Mouse (Mus musculus) gastrocnemius, adult 18-20 months (tissue): ENCODE measurements at regions not wholly inside any gene's neighbourhood (a gene's known extent, or its start where the extent isn't known, plus 50 kb on each side); places are given as distances from the start of the nearest gene placed in this dataset.
A peak's percentile ranks its signal among the peaks of the same experiment; 100 is the strongest.
"Not testable (repeated sequence)": the region's sequence is repeated elsewhere in the genome, so short reads cannot be mapped to it uniquely, and the experiment has no call there.

ENCODE experiments used
- DNase-seq: peaks from one replicate; pipeline ENCODE4 v3.0.0; 2021; ENCODE audit warnings: low spot score

DNA sequence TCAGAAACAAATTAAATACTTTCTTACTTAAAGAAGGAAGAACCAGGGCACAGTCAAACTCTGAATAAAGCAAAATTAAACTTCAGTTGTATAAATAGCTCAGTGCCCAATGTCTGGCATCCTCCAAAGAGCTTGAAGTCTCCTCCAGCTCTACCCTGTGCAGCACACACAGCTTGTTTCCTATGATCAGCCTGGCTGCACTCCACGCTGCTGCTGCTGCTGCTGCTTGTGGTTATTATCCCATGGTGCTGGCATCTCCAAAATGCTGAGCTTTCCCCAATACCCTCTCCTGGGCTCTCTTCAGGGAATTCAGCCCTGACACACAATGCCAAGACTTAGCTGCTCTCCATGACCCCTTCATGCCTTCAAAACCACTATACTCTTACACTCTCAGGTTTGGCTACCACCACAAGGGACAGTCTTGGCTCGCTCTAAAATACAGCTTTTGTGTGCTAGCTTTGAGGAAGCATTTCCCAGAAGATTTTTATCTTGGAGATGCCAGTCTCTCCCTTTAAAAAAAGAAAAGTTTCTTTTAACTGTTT, 121.0 kb downstream of the Rab10 start:
- DNase-seq = not testable (repeated sequence)

DNA sequence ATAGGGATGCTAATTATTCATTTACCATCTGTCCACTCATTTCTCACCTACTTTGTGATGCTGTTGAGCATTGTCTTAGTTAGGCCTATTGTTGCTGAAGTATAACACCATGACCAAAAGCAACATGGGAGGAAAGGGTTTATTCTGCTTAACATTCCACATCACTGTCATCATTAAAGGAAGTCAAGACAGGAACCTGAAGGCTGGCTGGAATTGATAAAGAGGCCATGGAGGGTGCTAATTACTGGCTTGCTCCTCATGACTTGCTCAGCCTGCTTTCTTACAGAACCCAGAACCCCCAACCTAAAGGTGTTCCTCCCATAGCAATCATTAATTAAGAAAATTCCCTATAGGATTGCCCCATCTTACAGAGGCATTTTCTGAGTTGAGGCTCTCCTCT, 121.6 kb downstream of the Rab10 start:
- no peak for DNase-seq

DNA sequence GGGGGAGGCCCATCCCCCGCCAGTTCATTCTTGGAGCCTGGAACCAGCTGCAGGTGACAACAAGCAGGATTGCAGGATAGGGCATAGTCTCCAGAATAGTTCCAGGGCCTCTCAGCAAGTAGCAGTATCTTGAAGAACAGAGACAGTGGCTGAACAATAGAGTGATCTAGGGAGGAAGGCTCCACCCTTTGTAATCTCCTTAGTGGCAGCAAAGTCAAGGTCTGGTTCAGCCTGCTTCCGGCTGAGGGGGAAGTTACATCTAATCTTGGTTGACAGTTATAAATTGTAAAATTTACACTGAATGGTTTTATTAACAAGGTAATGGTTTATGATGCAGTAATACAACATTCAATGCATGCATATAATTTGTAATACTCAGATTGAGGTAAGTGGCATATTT, 136.4 kb downstream of the Rab10 start:
- DNase-seq = no peak

DNA sequence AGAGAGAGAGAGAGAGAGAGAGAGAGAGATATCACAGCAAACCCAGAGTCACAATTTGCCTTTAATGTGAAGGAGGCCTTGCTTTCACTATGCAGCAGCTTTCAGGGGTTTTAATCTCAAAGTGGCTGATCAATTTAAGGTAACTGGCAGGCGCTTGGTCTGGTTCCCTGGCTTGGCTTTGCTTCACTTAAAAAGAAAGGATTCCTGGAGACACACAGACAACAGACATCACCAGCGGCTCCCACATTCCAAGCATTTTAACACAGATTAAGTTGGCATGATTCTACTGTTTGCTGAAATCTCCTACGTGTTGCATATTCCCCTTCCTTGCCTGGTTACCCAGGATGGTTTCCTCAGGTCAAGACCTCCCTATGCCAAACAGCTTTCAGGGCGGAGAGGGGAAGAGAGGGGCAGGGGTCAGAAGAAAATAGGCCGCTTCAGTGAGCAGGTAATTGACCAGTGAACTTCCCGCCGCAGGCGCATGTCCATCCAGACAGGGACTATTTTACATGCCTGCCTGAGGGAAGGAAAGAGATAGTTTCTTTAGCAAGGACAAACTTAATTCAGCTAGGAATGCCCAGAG, 140.0 kb downstream of the Rab10 start:
- DNase-seq = not testable (repeated sequence)

DNA sequence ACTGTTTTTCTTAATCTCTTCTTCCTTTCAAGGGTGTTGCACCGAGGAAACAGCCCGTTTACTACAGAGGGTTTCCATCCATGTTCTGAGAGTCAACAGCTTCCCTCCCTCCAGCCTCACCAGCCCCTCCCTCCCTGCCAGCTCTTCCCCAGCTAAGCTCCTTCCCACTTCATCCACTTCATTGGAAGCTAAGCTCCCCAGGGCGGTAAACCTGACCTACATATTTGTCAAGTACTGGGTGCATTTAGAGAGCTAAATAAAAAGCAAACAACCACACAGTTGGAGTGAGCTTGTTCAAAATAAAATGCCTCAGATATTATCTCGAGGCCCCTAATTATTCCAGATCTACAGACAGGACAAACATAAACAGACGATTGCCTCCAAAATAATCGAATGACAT, 148.1 kb downstream of the Rab10 start:
- not testable (repeated sequence) for DNase-seq

DNA sequence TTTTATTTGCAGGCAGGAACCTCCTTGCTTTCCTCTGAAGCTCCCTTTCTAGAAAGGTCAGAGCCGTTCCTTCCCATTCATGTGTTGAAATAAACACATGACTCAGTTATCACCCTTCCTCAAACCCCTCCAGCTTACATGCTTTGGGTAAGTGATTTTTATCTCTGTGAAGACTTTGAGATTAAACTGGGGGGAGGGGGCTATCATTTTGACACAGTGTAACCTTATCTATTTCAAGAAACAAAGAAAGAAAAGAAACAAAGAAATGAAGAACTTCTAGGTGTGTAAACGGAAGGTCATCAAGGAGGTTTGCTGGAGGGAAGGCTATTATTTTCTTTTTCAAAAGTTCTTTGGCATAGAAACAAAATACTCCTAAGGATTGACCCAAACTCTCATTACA, 151.0 kb downstream of the Rab10 start:
- DNase-seq = not testable (repeated sequence)

DNA sequence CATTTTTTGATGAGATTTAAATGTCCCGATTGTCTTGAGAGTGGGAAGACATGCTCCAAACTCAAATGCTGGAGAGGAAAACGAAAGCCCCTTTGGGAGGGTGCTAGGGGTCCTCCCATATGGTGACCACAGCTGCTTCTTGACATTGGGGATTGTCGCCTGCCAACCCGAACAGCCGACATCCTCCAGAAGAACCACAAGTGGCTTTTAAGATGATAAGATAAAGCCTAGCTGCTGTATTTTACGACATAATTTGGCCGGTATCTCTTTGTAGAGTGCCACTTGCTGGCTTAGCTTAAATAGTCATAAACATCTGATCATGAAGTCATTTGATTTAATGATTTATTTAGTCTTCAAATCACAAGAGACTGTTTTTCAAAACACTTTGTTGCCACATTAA, 156.1 kb downstream of the Rab10 start:
- DNase-seq = not testable (repeated sequence)

DNA sequence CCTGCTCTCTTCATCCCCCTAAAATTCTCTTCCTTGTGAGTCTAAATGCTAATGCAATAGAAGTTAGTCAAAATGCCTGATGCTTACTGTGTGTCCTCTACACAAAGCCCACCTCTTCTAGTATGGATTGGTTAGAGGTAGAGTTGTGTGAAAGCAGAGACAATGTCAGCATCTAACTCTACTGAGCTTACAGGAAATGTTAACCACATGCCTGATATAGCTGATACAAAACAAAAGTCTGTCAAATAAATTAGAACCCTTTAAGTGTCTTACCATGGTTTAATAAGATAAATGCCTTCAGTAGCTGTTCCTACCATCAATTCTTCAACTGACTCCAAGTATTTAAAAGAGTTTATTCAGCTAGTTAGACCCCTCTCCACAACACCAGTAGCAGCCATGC, 177.2 kb downstream of the Rab10 start:
- not testable (repeated sequence) for DNase-seq

DNA sequence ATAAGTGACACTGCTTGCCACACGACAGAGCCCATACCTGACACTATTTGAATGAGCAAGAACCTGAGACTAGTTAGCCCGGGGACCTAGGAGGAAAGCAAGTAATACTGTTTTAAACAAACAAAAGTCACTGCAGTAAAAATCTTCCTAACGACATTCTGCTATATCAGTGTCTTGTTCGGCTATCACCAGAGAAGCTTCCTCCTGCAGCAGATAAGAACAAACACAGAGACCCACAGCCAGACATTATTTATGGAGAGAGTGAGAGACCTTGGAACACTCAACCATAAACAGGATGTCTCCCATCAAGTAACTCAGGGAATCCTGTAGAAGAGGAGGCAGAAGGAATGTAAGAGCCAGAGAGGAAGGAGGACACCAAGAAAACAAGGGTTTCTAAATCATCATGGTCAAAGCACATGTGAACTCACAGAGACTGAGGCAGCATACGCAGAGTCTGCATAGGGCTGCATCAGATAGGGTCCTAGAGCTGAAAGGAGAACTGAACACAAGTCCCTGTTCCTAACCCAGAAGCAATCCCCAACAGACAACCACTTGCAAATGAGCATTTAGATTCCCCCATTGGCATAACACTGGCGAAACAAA, 178.5 kb downstream of the Rab10 start:
- DNase-seq = not testable (repeated sequence)

DNA sequence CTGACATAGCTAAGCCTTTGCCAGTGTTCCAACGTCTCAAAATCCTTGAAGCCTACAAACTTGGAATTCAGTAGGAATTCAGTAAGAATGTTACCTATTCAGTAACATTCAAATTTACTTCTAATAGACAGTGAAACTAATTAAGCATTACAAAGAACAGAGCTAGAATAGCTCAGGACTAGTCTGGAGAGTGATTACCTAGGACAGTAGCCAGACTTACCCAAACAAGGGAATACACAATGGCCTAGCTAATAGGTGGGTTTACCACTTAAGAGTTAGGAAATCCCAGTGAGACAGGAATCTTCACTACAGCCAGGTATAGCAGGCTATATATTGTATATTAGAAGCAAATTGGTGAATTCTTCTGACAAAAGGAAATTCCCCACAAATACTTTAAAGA, 182.4 kb downstream of the Rab10 start:
- DNase-seq = not testable (repeated sequence)

DNA sequence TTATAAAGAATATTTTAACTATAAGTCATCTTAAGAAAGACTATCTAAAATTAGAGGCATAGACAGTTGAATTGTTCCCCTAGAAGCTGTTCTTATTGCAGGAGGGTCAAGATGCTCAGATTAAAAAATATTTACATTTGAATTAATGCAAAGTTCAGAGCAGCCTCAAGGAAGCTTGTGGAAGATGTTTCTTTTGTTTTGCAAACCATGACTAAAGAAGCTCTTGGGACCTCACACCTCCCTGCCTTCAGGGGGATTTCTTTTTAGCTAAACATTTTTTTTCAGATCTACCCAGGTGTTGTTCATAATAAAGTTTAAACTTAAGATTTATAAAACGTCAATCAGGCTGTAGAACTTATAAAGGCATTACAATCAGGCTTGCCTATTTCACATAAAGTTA, 185.7 kb downstream of the Rab10 start:
- no peak for DNase-seq

DNA sequence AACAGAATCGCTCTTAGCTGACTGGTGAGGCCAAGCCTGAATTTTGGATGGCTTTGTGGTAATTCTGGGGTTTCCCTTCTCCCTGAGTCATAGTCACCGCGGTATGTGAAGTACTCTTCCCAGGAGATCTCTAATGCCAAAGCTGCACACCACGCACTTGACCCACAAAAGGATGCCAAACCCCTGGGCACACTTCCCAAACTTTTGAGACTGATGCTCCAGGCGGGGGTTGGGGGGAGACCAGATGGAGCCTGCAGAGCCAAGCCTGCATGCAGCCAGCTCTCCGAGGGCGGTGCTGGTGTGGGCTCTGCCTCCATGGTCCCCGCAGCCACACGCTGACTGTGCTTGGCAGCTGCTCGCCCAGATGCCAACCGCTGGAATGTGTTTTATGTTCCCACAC, 199.2 kb downstream of the Rab10 start:
- not testable (repeated sequence) for DNase-seq

DNA sequence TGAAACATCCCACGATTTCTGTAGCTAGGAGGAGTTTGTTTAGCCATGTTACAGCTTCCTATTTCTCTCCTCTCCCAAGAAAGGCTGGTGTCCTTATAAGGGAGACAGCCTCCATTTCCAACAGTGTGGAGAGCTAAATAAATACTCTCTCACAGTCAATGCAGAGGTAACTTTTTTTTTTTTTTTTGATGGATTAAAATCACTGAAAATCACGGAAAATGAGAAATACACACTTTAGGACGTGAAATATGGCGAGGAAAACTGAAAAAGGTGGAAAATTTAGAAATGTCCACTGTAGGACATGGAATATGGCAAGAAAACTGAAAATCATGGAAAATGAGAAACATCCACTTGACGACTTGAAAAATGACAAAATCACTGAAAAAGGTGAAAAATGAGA, 200.1 kb downstream of the Rab10 start:
- peak; percentile 21 for DNase-seq

DNA sequence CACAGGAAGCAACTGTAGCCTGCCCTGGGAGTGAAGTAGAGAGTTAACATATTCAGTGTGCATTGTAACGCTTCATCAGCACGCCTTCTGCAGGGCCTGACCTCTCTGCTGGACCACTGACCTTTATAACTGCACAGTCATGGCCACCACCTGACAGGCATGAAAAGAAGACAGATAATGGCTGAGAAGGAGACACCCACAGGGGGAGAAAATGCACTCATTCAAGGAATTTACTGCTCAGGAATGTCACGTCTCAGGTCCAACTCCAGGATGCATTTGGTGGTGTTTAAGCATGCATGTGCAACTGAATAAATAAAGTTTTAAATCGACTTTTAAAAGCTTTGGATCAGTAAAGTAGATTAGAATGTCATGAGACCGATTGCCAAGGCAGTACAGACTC, 207.8 kb downstream of the Rab10 start:
- DNase-seq = not testable (repeated sequence)

DNA sequence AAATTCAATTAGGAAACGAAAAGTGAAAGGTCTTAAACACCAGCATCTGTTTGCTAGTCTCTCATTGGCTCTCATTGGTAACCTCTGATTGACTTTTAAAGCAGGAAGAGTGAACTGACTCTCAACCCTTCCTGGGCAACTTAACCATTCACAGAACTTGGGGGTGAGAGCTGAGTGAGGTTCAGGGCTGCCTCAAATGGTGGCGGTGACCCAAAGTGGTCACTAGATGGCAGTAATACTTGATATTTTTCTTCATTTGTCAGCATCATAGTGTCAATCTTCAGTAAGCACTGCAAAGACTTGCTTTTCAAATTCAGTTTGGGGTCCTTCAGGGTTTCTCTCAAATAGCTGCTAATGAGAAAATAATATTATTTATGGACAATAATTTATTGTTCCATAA, 211.6 kb downstream of the Rab10 start:
- DNase-seq = peak; percentile 28

DNA sequence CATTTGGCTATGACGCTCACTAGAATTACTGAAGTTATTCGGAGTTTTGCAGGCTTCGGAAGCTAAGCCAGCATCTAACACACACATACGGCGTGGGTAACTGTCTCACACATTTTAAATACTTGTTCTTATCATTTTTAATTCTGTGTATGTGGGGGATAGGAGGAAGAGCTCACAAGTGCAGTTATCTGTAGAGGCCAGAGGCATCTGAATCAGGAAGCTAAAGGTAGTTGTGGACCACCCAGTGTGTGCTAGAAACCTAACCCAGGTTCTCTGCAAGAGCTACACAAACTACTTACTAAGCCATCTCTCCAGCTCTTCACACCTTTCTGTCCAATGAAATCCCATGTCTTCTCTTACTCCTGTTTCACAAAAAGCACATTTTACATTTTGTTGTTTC, 215.3 kb downstream of the Rab10 start:
- DNase-seq = no peak

DNA sequence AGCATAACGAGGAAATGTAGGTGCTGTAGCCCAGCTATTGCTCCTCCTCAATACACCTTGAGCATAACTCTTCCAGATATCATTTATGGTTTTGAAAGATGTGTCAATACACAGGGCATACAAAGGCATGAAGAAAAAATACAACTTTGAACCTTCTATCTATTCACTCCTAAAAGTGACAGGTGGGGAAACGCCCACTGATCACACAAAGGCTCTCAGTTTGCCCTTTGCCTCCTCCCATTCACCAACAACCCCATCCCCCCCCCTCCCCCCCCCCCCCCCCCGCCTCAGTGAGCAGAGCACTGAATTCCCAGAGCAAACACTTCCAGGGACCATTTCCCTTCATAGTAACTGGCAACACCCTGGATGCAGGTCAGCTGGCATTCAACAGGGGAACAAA, 216.8 kb downstream of the Rab10 start:
- not testable (repeated sequence) for DNase-seq

DNA sequence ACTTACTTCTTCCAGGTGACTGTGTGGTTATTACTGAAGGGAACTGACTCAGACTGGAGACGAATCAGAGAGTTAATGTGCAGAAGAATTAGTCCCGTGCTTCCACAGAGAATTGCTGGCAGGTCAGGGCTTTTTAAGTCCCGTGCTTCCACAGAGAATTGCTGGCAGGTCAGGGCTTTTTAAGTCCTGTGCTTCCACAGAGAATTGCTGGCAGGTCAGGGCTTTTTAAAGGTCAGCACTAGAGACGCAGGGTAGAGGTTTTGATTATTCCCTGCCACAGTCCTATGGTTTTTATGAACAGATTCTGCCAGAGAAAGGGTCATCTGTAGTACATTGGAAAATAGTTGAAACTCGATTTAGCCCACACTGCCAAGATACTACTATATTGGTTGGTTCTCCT, 260.2 kb downstream of the Rab10 start:
- DNase-seq = not testable (repeated sequence)

DNA sequence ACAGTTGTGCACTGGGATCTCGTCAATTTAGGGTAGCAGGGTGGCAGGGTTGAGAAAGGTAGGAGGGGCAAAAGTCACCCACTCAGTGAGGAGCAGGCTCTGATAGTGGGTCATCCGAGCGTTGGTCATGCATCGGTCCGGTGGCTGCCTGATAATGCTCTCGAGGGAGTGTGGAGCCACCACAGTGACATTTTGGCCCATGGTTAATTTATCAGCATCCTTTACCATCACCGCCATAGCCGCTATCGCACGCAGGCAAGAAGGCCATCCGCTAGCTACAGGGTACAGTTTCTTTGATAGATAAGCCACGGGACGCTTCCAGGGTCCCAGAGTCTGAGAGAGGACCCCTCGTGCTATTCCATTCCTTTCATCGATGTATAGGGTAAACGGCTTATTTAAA, 291.3 kb downstream of the Rab10 start:
- not testable (repeated sequence) for DNase-seq

DNA sequence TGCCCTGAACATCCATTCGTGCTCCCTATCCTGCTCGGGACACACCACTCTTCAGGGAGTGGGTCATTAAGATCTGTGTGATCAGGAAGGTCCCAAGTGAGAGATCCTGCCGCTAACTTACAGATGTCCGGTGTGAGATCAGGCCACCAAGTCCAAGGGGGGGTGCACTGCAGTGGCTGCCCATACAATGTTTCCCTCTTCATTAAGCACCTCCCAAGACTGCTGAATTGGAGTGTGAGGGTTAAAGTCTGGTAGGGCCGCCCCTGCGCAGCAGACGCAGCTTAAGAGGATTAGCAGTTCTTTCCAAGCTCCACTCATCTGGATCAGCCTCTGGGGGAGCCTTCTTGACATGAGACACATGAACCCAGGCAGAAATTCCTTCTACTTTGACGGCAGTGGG, 293.0 kb downstream of the Rab10 start:
- not testable (repeated sequence) for DNase-seq
